Mouse (Mus musculus): Measurements from ENCODE around the gene Ptpre. TPM values are rescaled to one million over a fixed set of nuclear protein-coding genes. Genes with fewer than 3 reads are reported as not detected.

Ptpre gene
- total and polyA plus RNA-seq, 3 experiments = 2.3 to 6.9 (median 3.7) TPM

GRCm38 (mm10) chr7:135551547-135551946 is 14.3 kb downstream of the Ptpre start:
- TF ChIP-seq HCFC1 (IDR thresholded peaks at IDR 0.05; ENCODE audit: low read depth, low read length) (no peak), CHD1 (IDR thresholded peaks at IDR 0.05; ENCODE audit: low read depth, low read length) (no peak), SMC3 (IDR thresholded peaks at IDR 0.05; ENCODE audit: low read depth, low read length) (no peak), ZMIZ1 (IDR thresholded peaks at IDR 0.05; ENCODE audit: low read depth, low read length) (no peak), USF1 (IDR thresholded peaks at IDR 0.05; ENCODE audit: low read depth, low read length) (no peak), ETS1 (conservative IDR thresholded peaks at IDR 0.05; ENCODE audit: low read depth, low read length) (no peak), POLR2AphosphoS2 (IDR thresholded peaks at IDR 0.05; ENCODE audit: low read depth, low read length) (no peak), E2F4 (IDR thresholded peaks at IDR 0.05; ENCODE audit: insufficient replicate concordance, low read depth, low read length) (no peak), ELF1 (IDR thresholded peaks at IDR 0.05; ENCODE audit: low read depth, low read length) (no peak), PAX5 (IDR thresholded peaks at IDR 0.05; ENCODE audit: low read length) (no peak), ZKSCAN1 (IDR thresholded peaks at IDR 0.05; ENCODE audit: borderline replicate concordance, low read depth, low read length) (no peak), NELFE (IDR thresholded peaks at IDR 0.05; ENCODE audit: low read depth, low read length) (no peak), UBTF (IDR thresholded peaks at IDR 0.05; ENCODE audit: low read depth, low read length) (no peak)
- Histone ChIP-seq H3K4me1 (ENCODE audit: control insufficient read depth in 1 of 2, insufficient read depth in 2 of 2) (peaks cover 7 to 40% of the 10 kb centered on the region in 2 experiments; a peak in 3 of 4 replicates), H3K27me3 (replicated peaks) (no peaks in the 10 kb centered on the region), H3K79me2 (replicated peaks; ENCODE audit: control insufficient read depth, extremely low read depth, insufficient read depth, poor library complexity, severe bottlenecking) (no peaks in the 10 kb centered on the region), H3K9ac (ENCODE audit: insufficient read depth, low read depth) (no peak overlapping the region), H3K4me2 (ENCODE audit: insufficient read depth, low read depth, poor library complexity, severe bottlenecking) (no peak overlapping the region), H3K9me3 (replicated peaks; ENCODE audit: low read length) (no peaks in the 10 kb centered on the region), H3K36me3 (replicated peaks in 1 of 2; ENCODE audit: control insufficient read depth in 1 of 2, insufficient read depth in 1 of 2, low read length in 1 of 2) (no peaks in the 10 kb centered on the region), H3K27ac (ENCODE audit: insufficient read depth, low read depth) (no peak overlapping the region), H3K4me3 (replicated peaks in 1 of 3; ENCODE audit: low read depth in 2 of 3, low read length in 2 of 3, poor library complexity in 1 of 3) (no peak overlapping the region)
- DNase-seq (ENCODE audit: extremely low read depth) = no peak
- dilution Hi-C loops (cut with MboI; ENCODE audit: extremely low pct_ligation_motif_present, extremely low pct_unique_long_range_greater_than_20kb, low sequenced_read_pairs) = no loop called here
- in situ Hi-C loops (cut with MboI; ENCODE audit: low pct_ligation_motif_present, low pct_unique_long_range_greater_than_20kb, low sequenced_read_pairs) = no loop called here

- H3K27me3 ChIP-seq (replicated peaks) = no peaks in the 10 kb centered on the region
- H3K9ac ChIP-seq (ENCODE audit: insufficient read depth, low read depth) = no peak overlapping the region
- H3K4me3 ChIP-seq (replicated peaks in 1 of 3; ENCODE audit: low read depth in 2 of 3, low read length in 2 of 3, poor library complexity in 1 of 3) = no peak overlapping the region
- no peaks in the 10 kb centered on the region for H3K79me2 ChIP-seq (replicated peaks; ENCODE audit: control insufficient read depth, extremely low read depth, insufficient read depth, poor library complexity, severe bottlenecking)
- in situ Hi-C loops (cut with MboI; ENCODE audit: low pct_ligation_motif_present, low pct_unique_long_range_greater_than_20kb, low sequenced_read_pairs) = no loop called here
- dilution Hi-C loops (cut with MboI; ENCODE audit: extremely low pct_ligation_motif_present, extremely low pct_unique_long_range_greater_than_20kb, low sequenced_read_pairs) = no loop called here
- no peaks in the 10 kb centered on the region for H3K36me3 ChIP-seq (replicated peaks in 1 of 2; ENCODE audit: control insufficient read depth in 1 of 2, insufficient read depth in 1 of 2, low read length in 1 of 2)
- no peak overlapping the region for H3K27ac ChIP-seq (ENCODE audit: insufficient read depth, low read depth)
- no peaks in the 10 kb centered on the region for H3K9me3 ChIP-seq (replicated peaks; ENCODE audit: low read length)
- H3K4me2 ChIP-seq (ENCODE audit: insufficient read depth, low read depth, poor library complexity, severe bottlenecking) = no peak overlapping the region
- TF ChIP-seq ZC3H11A (IDR thresholded peaks at IDR 0.05; ENCODE audit: low read depth, low read length) = no peak
- TF ChIP-seq GABPA (IDR thresholded peaks at IDR 0.05; ENCODE audit: insufficient replicate concordance, low read depth, low read length) = no peak
- TF ChIP-seq TCF12 (IDR thresholded peaks at IDR 0.05; ENCODE audit: low read depth, low read length) = no peak
- TF ChIP-seq RAD21 (IDR thresholded peaks at IDR 0.05; ENCODE audit: low read depth, low read length) = no peak
- TF ChIP-seq PAX5 (IDR thresholded peaks at IDR 0.05; ENCODE audit: low read length) = no peak
- no peak for TF ChIP-seq MXI1 (IDR thresholded peaks at IDR 0.05; ENCODE audit: low read depth, low read length)
- TF ChIP-seq ELF1 (IDR thresholded peaks at IDR 0.05; ENCODE audit: low read depth, low read length) = no peak
- no peak for TF ChIP-seq CHD2 (IDR thresholded peaks at IDR 0.05; ENCODE audit: low read length)
- no peak for TF ChIP-seq ZKSCAN1 (IDR thresholded peaks at IDR 0.05; ENCODE audit: borderline replicate concordance, low read depth, low read length)
- no peak for TF ChIP-seq ETS1 (conservative IDR thresholded peaks at IDR 0.05; ENCODE audit: low read depth, low read length)
- no peak for TF ChIP-seq BHLHE40 (IDR thresholded peaks at IDR 0.05; ENCODE audit: low read depth, low read length)
- TF ChIP-seq MAZ (IDR thresholded peaks at IDR 0.05; ENCODE audit: low read depth, low read length) = no peak
- no peak for TF ChIP-seq EP300 (IDR thresholded peaks at IDR 0.05; ENCODE audit: low read length)
- TF ChIP-seq E2F4 (IDR thresholded peaks at IDR 0.05; ENCODE audit: insufficient replicate concordance, low read depth, low read length) = no peak
- no peak for TF ChIP-seq SMC3 (IDR thresholded peaks at IDR 0.05; ENCODE audit: low read depth, low read length)
- peaks cover 14 to 57% of the 10 kb centered on the region in 2 experiments for H3K4me1 ChIP-seq (ENCODE audit: control insufficient read depth in 1 of 2, insufficient read depth in 2 of 2)
- peak; percentile 5 for DNase-seq (ENCODE audit: extremely low read depth)
Observed at GRCm38 (mm10) chr7:135553550-135553949, 16.3 kb downstream of the Ptpre start.
